Mouse (Mus musculus) testis, adult 2 months (tissue): ENCODE results near the gene Robo2.

Source experiments
- CTCF ChIP-seq: fragments of 200-500 bp; IDR thresholded peaks from 2 replicates; pipeline ENCODE4 v1.5.1; 2012; ENCODE audit warnings: low read depth, mild to moderate bottlenecking, inconsistent platforms, low read length, moderate library complexity; ENCODE audit not compliant: control insufficient read depth, insufficient read depth, insufficient replicate concordance
- POLR2A ChIP-seq: fragments of 200-500 bp; IDR thresholded peaks from 2 replicates; pipeline ENCODE4 v1.6.1; 2012; ENCODE audit warnings: low read depth, mild to moderate bottlenecking, inconsistent platforms, low read length, moderate library complexity; ENCODE audit not compliant: control insufficient read depth

DNA sequence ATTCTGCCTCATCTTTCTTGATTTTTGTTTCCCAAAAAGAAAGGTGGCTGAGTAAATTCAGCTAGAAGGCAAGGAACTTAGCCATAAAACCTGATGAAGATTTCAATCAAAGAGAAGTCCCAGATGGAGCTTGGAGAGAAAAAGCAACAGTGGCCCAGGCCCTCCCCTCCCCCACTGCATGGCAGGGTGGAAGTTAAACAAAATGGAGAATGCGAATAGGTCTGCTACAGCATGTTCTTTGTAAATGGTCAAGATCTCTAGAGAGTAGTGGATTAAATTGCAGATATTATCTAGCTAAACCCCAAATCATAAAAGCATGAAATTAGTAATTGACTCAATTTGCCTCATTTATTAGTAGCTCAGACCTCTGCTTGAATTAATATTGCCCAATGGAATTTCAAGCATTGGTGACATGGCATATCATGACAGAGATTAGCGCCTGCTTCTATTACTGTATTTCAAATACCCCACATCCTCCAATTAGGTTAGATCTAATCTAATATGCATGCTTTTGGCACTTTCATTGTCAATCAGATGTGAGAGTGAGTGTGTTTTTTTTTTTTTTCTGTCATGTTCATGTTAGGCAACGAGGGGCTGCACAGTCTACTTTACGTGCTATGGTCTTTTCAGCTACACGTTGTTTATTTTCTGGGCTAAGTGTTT lies 45.3 kb upstream of the Robo2 start:
- no peak for TF ChIP-seq CTCF
- TF ChIP-seq POLR2A, result no peak
